Mouse (Mus musculus) ES-E14 (cell line): ENCODE results near the gene Tulp1. TPM values are rescaled to one million over a fixed set of nuclear protein-coding genes. Genes with fewer than 3 reads are reported as not detected.
A peak's percentile ranks its signal among the peaks of the same experiment; 100 is the strongest.

ENCODE experiments used
- DNase-seq: peaks from one replicate; pipeline ENCODE4 v3.0.0-alpha.2; 2013; ENCODE audit warnings: low read depth, low spot score
- H3K27ac ChIP-seq: 2 replicates; pipeline ENCODE4 v1.5.1; 2012; ENCODE audit warnings: low read depth, mild to moderate bottlenecking, low read length, moderate library complexity, mixed read lengths; ENCODE audit not compliant: poor library complexity, insufficient read depth, severe bottlenecking
- H3K36me3 ChIP-seq: 2 replicates; pipeline ENCODE4 v1.6.1; 2012; ENCODE audit warnings: mild to moderate bottlenecking, low read length, moderate library complexity, mixed read lengths; ENCODE audit not compliant: control insufficient read depth, poor library complexity, insufficient read depth, severe bottlenecking
- H3K4me1 ChIP-seq, 2 experiments: fragments of 150-350 bp in 1 of 2; sonication (generic) in 1 of 2; 2 replicates each; pipeline ENCODE4 v1.6.1; 2012; ENCODE audit warnings: low read length in 2 of 2, mild to moderate bottlenecking in 1 of 2, mixed read lengths in 1 of 2; ENCODE audit not compliant: control insufficient read depth in 2 of 2, insufficient read depth in 2 of 2, poor library complexity in 1 of 2
- H3K4me3 ChIP-seq, 2 experiments: fragments of 150-350 bp in 1 of 2; sonication (generic) in 1 of 2; 2 replicates each; pipeline ENCODE4 v1.5.1; 2012; ENCODE audit warnings: low read length in 2 of 2, low read depth in 1 of 2, mild to moderate bottlenecking in 1 of 2, mixed read lengths in 1 of 2; ENCODE audit not compliant: insufficient read depth in 1 of 2, poor library complexity in 1 of 2, severe bottlenecking in 1 of 2
- H3K9ac ChIP-seq: 2 replicates; pipeline ENCODE4 v1.6.1; 2012; ENCODE audit warnings: low read depth, mild to moderate bottlenecking, low read length, mixed read lengths; ENCODE audit not compliant: poor library complexity, insufficient read depth, severe bottlenecking
- H3K9me3 ChIP-seq: fragments of 150-350 bp; sonication (generic); 2 replicates; pipeline ENCODE4 v1.6.1; 2012; ENCODE audit warnings: low read depth, mild to moderate bottlenecking, low read length; ENCODE audit not compliant: control insufficient read depth, insufficient read depth
- CHD2 ChIP-seq: IDR thresholded peaks from 2 replicates; pipeline ENCODE4 v1.6.1; 2014; ENCODE audit warnings: mild to moderate bottlenecking, low read depth, low read length, inconsistent platforms
- HCFC1 ChIP-seq: IDR thresholded peaks from 2 replicates; pipeline ENCODE4 v1.6.1; 2012; ENCODE audit warnings: low read length, inconsistent platforms, borderline replicate concordance; ENCODE audit not compliant: insufficient read depth
- MAFK ChIP-seq: IDR thresholded peaks from 2 replicates; pipeline ENCODE4 v1.6.1; 2014; ENCODE audit warnings: mild to moderate bottlenecking, low read depth, low read length, inconsistent platforms; ENCODE audit not compliant: insufficient read depth
- ZC3H11A ChIP-seq: IDR thresholded peaks from 2 replicates; pipeline ENCODE4 v1.6.1; 2012; ENCODE audit warnings: low read depth, mild to moderate bottlenecking, inconsistent platforms, low read length, borderline replicate concordance
- ZNF384 ChIP-seq: IDR thresholded peaks from 2 replicates; pipeline ENCODE4 v1.6.1; 2012; ENCODE audit warnings: low read depth, low read length, inconsistent platforms
- in situ Hi-C, 2 experiments: fragments of 600-800 bp; cut with MboI; formaldehyde crosslinking; loops; one replicate each; pipeline ENCODE4 v1.15.1; 2025; ENCODE audit warnings: low sequenced_read_pairs in 2 of 2, inconsistent platforms in 1 of 2; ENCODE audit not compliant: unreplicated experiment in 2 of 2
- total RNA-seq: library from RNA; depleted of rRNA; stranded (reverse); fragments of 300-350 nt; gene quantifications from 2 replicates; pipeline ENCODE4 v1.2.3, GENCODE M21; 2012

The Tulp1 gene
- total RNA-seq, 1 experiment: 3.7 TPM

DNA sequence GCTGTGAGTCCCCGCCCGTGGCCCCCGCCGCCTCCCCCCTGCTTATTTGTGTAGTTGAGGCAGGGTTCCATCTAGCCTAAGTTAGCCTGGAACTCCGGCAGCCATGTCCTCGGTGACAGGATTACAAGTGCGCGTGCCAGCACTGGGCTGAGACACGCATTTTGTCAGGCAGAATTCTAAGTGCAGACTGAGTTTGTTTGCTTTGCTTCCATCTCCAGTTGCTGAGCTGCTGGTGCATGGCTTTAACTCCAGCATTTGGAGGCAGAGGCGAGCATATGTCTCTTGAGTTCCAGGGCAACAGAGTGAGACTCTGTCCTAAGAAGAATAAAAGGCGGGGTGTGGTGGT is 51.2 kb downstream of the Tulp1 start:
- peak overlapping the region; percentile 99 for H3K9ac ChIP-seq
- H3K36me3 ChIP-seq: peaks cover 22% of the 10 kb centered on the region
- peak overlapping the region; percentile 95 to 99 for H3K4me3 ChIP-seq
- in situ Hi-C loops: no loop called here
- no peak for DNase-seq
- TF ChIP-seq MAFK (no peak), HCFC1 (no peak), CHD2 (no peak), ZNF384 (no peak), ZC3H11A (no peak)
- no peaks in the 10 kb centered on the region for H3K9me3 ChIP-seq
- peaks cover 2 to 10% of the 10 kb centered on the region in 2 experiments; a peak in 2 of 4 replicates for H3K4me1 ChIP-seq
- no peak overlapping the region; the same call in 1 of the 2 replicates for H3K27ac ChIP-seq

DNA sequence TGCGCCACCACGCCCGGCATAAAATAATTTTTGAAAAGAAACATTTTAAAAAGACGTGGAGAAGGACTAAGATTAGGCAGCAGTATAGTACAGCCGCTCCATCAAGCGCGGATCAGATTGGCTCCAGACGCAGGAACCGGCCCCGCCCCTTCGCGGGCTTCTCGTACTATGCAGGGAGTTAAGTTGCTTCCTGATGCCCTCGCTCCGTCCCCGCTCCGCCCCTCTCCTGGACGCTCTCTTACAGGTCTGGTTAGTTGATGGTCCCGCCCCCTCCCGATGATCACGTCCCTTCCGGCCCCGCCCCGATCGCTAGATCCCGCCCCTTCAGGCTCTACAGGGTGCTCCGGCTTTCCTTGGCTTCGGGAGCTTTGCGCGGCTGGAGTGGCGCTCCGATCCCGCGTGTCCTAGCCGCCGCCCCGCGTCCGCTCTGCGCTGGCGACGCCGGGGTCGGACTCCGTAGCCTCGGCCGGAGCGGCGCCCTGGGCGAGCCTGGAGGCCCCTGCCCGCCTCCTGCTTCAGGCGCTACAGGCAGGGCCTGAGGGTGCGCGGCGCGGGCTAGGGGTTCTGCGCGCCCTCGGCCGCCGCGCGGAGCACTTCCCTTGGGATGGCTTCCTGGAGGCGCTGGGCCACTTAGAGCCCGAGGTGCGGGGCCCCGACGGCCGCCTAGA is 51.7 kb downstream of the Tulp1 start, which contains the start of gene Fance:
Gene Fance, plus strand, starts transcription at position 308 of the 668 bp plus-strand sequence.
- Histone ChIP-seq H3K9me3 (no peaks in the 10 kb centered on the region), H3K4me1 (peaks cover 2 to 10% of the 10 kb centered on the region in 2 experiments; a peak in 2 of 4 replicates), H3K36me3 (peaks cover 19% of the 10 kb centered on the region), H3K9ac (peak within 1 kb of the TSS; percentile 99), H3K4me3 (peak within 1 kb of the TSS; percentile 95 to 99), H3K27ac (peak within 1 kb of the TSS; percentile 67; the same call in 1 of the 2 replicates)
- TF ChIP-seq ZC3H11A: no peak
- no peak for TF ChIP-seq MAFK
- no peak for TF ChIP-seq HCFC1
- no peak for TF ChIP-seq ZNF384
- no peak for TF ChIP-seq CHD2
- peak; percentile 100 for DNase-seq
- in situ Hi-C loops: no loop called here

DNA sequence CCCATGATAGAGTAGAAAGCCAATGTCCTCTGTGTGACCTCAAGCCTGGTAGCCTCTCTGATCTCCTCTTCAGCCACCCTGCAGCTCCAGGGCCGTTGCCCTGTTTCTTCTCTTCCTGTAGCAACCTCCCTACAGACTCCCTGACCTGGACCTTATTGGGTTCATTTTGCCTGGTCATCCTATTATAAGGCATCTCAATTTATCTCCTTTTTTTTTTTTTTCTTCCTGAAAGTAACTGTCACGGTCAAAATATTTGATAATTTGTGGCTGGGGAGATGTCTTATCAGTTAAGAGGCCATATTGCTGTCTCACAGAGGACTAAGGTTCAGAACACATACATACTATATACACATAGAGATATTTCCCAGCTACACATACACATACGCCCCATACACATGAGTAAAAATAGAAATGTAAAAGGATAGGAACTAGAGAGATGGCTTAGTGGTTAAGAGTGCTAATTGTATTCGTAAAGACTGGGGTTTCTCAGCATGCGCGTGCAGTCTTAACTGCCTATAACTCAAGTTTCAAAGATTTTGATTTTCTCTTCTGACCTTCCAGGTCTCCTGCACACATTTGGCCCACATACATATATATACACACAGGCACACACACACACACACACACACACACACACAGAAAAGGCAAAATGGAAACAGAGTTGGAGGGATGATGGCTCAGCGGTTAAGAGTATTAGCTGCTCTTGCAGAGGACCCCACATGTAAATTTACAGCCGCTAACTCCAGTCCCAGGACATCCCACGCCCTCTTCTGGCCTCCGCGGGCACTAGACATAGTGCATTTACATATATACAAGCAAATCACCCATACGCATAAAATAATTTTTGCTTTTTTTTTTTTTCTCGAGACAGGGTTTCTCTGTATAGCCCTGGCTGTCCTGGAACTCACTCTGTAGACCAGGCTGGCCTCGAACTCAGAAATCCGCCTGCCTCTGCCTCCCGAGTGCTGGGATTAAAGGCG is 52.5 kb downstream of the Tulp1 start:
- peak overlapping the region; percentile 40; the same call in 1 of the 2 replicates for H3K9ac ChIP-seq
- H3K9me3 ChIP-seq: no peaks in the 10 kb centered on the region
- DNase-seq: no peak
- TF ChIP-seq HCFC1 (no peak), CHD2 (no peak), ZNF384 (no peak), ZC3H11A (no peak), MAFK (no peak)
- H3K4me1 ChIP-seq: peaks cover 2 to 10% of the 10 kb centered on the region in 2 experiments; a peak in 2 of 4 replicates
- H3K36me3 ChIP-seq: peaks cover 13% of the 10 kb centered on the region; the same call in 1 of the 2 replicates
- no peak overlapping the region for H3K27ac ChIP-seq
- in situ Hi-C loops: no loop called here
- H3K4me3 ChIP-seq: peak overlapping the region; percentile 57 to 95

- H3K27ac ChIP-seq: no peak overlapping the region
- peaks cover 6% of the 10 kb centered on the region; the same call in 1 of the 2 replicates for H3K36me3 ChIP-seq
- in situ Hi-C loops: no loop called here
- H3K4me1 ChIP-seq: peaks cover 2 to 7% of the 10 kb centered on the region in 2 experiments; a peak in 2 of 4 replicates
- TF ChIP-seq CHD2 (no peak), ZC3H11A (no peak), MAFK (no peak), ZNF384 (no peak), HCFC1 (no peak)
- DNase-seq: no peak
- no peaks in the 10 kb centered on the region for H3K9me3 ChIP-seq
- no peak overlapping the region for H3K9ac ChIP-seq
- no peak overlapping the region for H3K4me3 ChIP-seq
Measured at GRCm38 (mm10) chr17:28311366-28312132, 53.5 kb downstream of the Tulp1 start.
